Mouse (Mus musculus): ENCODE results near the gene Med9. TPM values are rescaled to one million over a fixed set of nuclear protein-coding genes. Genes with fewer than 3 reads are reported as not detected.

The Med9 gene
- polyA plus RNA-seq, 1 experiment: 37.8 TPM

GRCm38 (mm10) chr11:59964163-59964758 lies 16.3 kb downstream of the Med9 start:
- H3K27ac ChIP-seq (ENCODE audit: insufficient read depth, low read length): no peak overlapping the region
- H3K4me3 ChIP-seq (replicated peaks; ENCODE audit: insufficient read depth, low read depth, low read length): peak overlapping the region; percentile 63
- TF ChIP-seq CTCF (IDR thresholded peaks at IDR 0.05; ENCODE audit: borderline replicate concordance, insufficient read depth, low read depth, low read length) (no peak), POLR2A (IDR thresholded peaks at IDR 0.05; ENCODE audit: borderline replicate concordance, insufficient read depth, low read length) (no peak)
- WGBS: 2% methylated on average over 33 of the region's 33 CpGs
- no peaks in the 10 kb centered on the region for H3K4me1 ChIP-seq (ENCODE audit: control insufficient read depth, insufficient read depth, low read length)
- H3K27me3 ChIP-seq (ENCODE audit: control insufficient read depth, insufficient read depth, low read length): no peaks in the 10 kb centered on the region
- DNase-seq: peak; percentile 34 to 48

- TF ChIP-seq POLR2A (IDR thresholded peaks at IDR 0.05; ENCODE audit: borderline replicate concordance, insufficient read depth, low read length) (no peak; the same call in none of the 2 replicates), CTCF (IDR thresholded peaks at IDR 0.05; ENCODE audit: borderline replicate concordance, insufficient read depth, low read depth, low read length) (no peak)
- Histone ChIP-seq H3K4me1 (ENCODE audit: control insufficient read depth, insufficient read depth, low read length) (no peaks in the 10 kb centered on the region), H3K27ac (ENCODE audit: insufficient read depth, low read length) (peak within 1 kb of the TSS; percentile 55), H3K27me3 (ENCODE audit: control insufficient read depth, insufficient read depth, low read length) (no peaks in the 10 kb centered on the region), H3K4me3 (replicated peaks; ENCODE audit: insufficient read depth, low read depth, low read length) (peak within 1 kb of the TSS; percentile 63)
- DNase-seq: peak; percentile 88 to 90
- WGBS: under 1% methylated on average over 28 of the region's 28 CpGs
Observed at GRCm38 (mm10) chr11:59964818-59965217, 16.8 kb downstream of the Med9 start, which contains the start of gene Rasd1. Rasd1 (minus strand) TSS chr11:59964944.

GRCm38 (mm10) chr11:59965227-59966101 lies 17.5 kb downstream of the Med9 start:
- TF ChIP-seq POLR2A (IDR thresholded peaks at IDR 0.05; ENCODE audit: borderline replicate concordance, insufficient read depth, low read length) (no peak), CTCF (IDR thresholded peaks at IDR 0.05; ENCODE audit: borderline replicate concordance, insufficient read depth, low read depth, low read length) (peak; percentile 86)
- Histone ChIP-seq H3K27me3 (ENCODE audit: control insufficient read depth, insufficient read depth, low read length) (no peaks in the 10 kb centered on the region), H3K27ac (ENCODE audit: insufficient read depth, low read length) (peak overlapping the region; percentile 55), H3K4me1 (ENCODE audit: control insufficient read depth, insufficient read depth, low read length) (no peaks in the 10 kb centered on the region), H3K4me3 (replicated peaks; ENCODE audit: insufficient read depth, low read depth, low read length) (peak overlapping the region; percentile 63)
- peak; percentile 80 to 90 for DNase-seq
- 35% methylated on average over 25 of the region's 25 CpGs for WGBS

GRCm38 (mm10) chr11:59966102-59966483 lies 18.1 kb downstream of the Med9 start:
- Histone ChIP-seq H3K27ac (ENCODE audit: insufficient read depth, low read length) (no peak overlapping the region), H3K4me3 (replicated peaks; ENCODE audit: insufficient read depth, low read depth, low read length) (no peak overlapping the region), H3K27me3 (ENCODE audit: control insufficient read depth, insufficient read depth, low read length) (no peaks in the 10 kb centered on the region), H3K4me1 (ENCODE audit: control insufficient read depth, insufficient read depth, low read length) (no peaks in the 10 kb centered on the region)
- TF ChIP-seq POLR2A (IDR thresholded peaks at IDR 0.05; ENCODE audit: borderline replicate concordance, insufficient read depth, low read length) (no peak), CTCF (IDR thresholded peaks at IDR 0.05; ENCODE audit: borderline replicate concordance, insufficient read depth, low read depth, low read length) (no peak)
- WGBS: 51% methylated on average over 4 of the region's 4 CpGs
- no peak for DNase-seq

- DNase-seq: no peak
- Histone ChIP-seq H3K27me3 (ENCODE audit: control insufficient read depth, insufficient read depth, low read length) (no peaks in the 10 kb centered on the region), H3K4me3 (replicated peaks; ENCODE audit: insufficient read depth, low read depth, low read length) (no peak overlapping the region), H3K27ac (ENCODE audit: insufficient read depth, low read length) (no peak overlapping the region), H3K4me1 (ENCODE audit: control insufficient read depth, insufficient read depth, low read length) (no peaks in the 10 kb centered on the region)
- TF ChIP-seq CTCF (IDR thresholded peaks at IDR 0.05; ENCODE audit: borderline replicate concordance, insufficient read depth, low read depth, low read length) (no peak), POLR2A (IDR thresholded peaks at IDR 0.05; ENCODE audit: borderline replicate concordance, insufficient read depth, low read length) (no peak)
- WGBS: 86% methylated on average over 1 of the region's 1 CpGs
Observed at GRCm38 (mm10) chr11:59967765-59968164, 19.8 kb downstream of the Med9 start.

- 86% methylated on average over 5 of the region's 5 CpGs for WGBS
- no peak for DNase-seq
- no peak overlapping the region for H3K4me3 ChIP-seq (replicated peaks; ENCODE audit: insufficient read depth, low read depth, low read length)
- no peak overlapping the region for H3K27ac ChIP-seq (ENCODE audit: insufficient read depth, low read length)
- no peak for TF ChIP-seq CTCF (IDR thresholded peaks at IDR 0.05; ENCODE audit: borderline replicate concordance, insufficient read depth, low read depth, low read length)
- TF ChIP-seq POLR2A (IDR thresholded peaks at IDR 0.05; ENCODE audit: borderline replicate concordance, insufficient read depth, low read length): no peak
- no peaks in the 10 kb centered on the region for H3K27me3 ChIP-seq (ENCODE audit: control insufficient read depth, insufficient read depth, low read length)
- H3K4me1 ChIP-seq (ENCODE audit: control insufficient read depth, insufficient read depth, low read length): no peaks in the 10 kb centered on the region
Observed at GRCm38 (mm10) chr11:59970780-59971179, 22.8 kb downstream of the Med9 start.

GRCm38 (mm10) chr11:59971691-59972090 lies 23.7 kb downstream of the Med9 start:
- no peak for TF ChIP-seq POLR2A (IDR thresholded peaks at IDR 0.05; ENCODE audit: borderline replicate concordance, insufficient read depth, low read length)
- TF ChIP-seq CTCF (IDR thresholded peaks at IDR 0.05; ENCODE audit: borderline replicate concordance, insufficient read depth, low read depth, low read length): no peak
- DNase-seq: no peak
- no peak overlapping the region for H3K4me3 ChIP-seq (replicated peaks; ENCODE audit: insufficient read depth, low read depth, low read length)
- H3K27ac ChIP-seq (ENCODE audit: insufficient read depth, low read length): no peak overlapping the region
- H3K4me1 ChIP-seq (ENCODE audit: control insufficient read depth, insufficient read depth, low read length): no peaks in the 10 kb centered on the region
- WGBS: 44% methylated on average over 2 of the region's 2 CpGs
- H3K27me3 ChIP-seq (ENCODE audit: control insufficient read depth, insufficient read depth, low read length): no peaks in the 10 kb centered on the region
